Mouse (Mus musculus): ENCODE measurements around the gene Adgra3.

Adgra3 gene

GRCm38 (mm10) chr5:50058421-50059286, at the start of gene Adgra3:
Gene Adgra3, minus strand, starts transcription at chr5:50059006.
- peak; percentile 83 for DNase-seq (ENCODE audit: low read depth)

GRCm38 (mm10) chr5:50083441-50083840, 24.6 kb upstream of the Adgra3 start:
- DNase-seq (ENCODE audit: low read depth): no peak

GRCm38 (mm10) chr5:50074245-50074644, 15.4 kb upstream of the Adgra3 start:
- no peak for DNase-seq (ENCODE audit: low read depth)

GRCm38 (mm10) chr5:50064236-50064635, 5.4 kb upstream of the Adgra3 start:
- DNase-seq (ENCODE audit: low read depth): no peak

- no peak for DNase-seq (ENCODE audit: low read depth)
These were observed 780 bp upstream of the Adgra3 start for GRCm38 (mm10) chr5:50059586-50059985.

GRCm38 (mm10) chr5:50057612-50058420, 990 bp downstream of the Adgra3 start:
- DNase-seq (ENCODE audit: low read depth): peak; percentile 39

GRCm38 (mm10) chr5:50052456-50052855, 6.3 kb downstream of the Adgra3 start:
- no peak for DNase-seq (ENCODE audit: low read depth)

- DNase-seq (ENCODE audit: low read depth): no peak
These were observed 8.0 kb downstream of the Adgra3 start for GRCm38 (mm10) chr5:50050668-50051425.

- DNase-seq (ENCODE audit: low read depth): no peak
These were observed 8.8 kb downstream of the Adgra3 start for GRCm38 (mm10) chr5:50050037-50050436.

GRCm38 (mm10) chr5:50049506-50049905, 9.3 kb downstream of the Adgra3 start:
- DNase-seq (ENCODE audit: low read depth): no peak

- no peak for DNase-seq (ENCODE audit: low read depth)
These were observed 9.8 kb downstream of the Adgra3 start for GRCm38 (mm10) chr5:50048960-50049359.

GRCm38 (mm10) chr5:50048271-50048851, 10.4 kb downstream of the Adgra3 start:
- no peak for DNase-seq (ENCODE audit: low read depth)

GRCm38 (mm10) chr5:50045180-50045579, 13.6 kb downstream of the Adgra3 start:
- no peak for DNase-seq (ENCODE audit: low read depth)

- DNase-seq (ENCODE audit: low read depth): no peak
These were observed 15.1 kb downstream of the Adgra3 start for GRCm38 (mm10) chr5:50043677-50044076.

- no peak for DNase-seq (ENCODE audit: low read depth)
These were observed 16.4 kb downstream of the Adgra3 start for GRCm38 (mm10) chr5:50042274-50042943.

- no peak for DNase-seq (ENCODE audit: low read depth)
These were observed 19.3 kb downstream of the Adgra3 start for GRCm38 (mm10) chr5:50039521-50039920.

GRCm38 (mm10) chr5:50037666-50038065, 21.1 kb downstream of the Adgra3 start:
- DNase-seq (ENCODE audit: low read depth): no peak

GRCm38 (mm10) chr5:50034900-50035514, 23.8 kb downstream of the Adgra3 start:
- DNase-seq (ENCODE audit: low read depth): peak; percentile 69

- DNase-seq (ENCODE audit: low read depth): peak; percentile 92
These were observed 24.6 kb downstream of the Adgra3 start for GRCm38 (mm10) chr5:50034231-50034630.

GRCm38 (mm10) chr5:50033660-50034059, 25.1 kb downstream of the Adgra3 start:
- DNase-seq (ENCODE audit: low read depth): peak; percentile 47

- DNase-seq (ENCODE audit: low read depth): peak; percentile 46
These were observed 26.5 kb downstream of the Adgra3 start for GRCm38 (mm10) chr5:50032332-50032731.

Measured in 416B (cell line).